Mouse (Mus musculus) ovary, postnatal 36 days (tissue): ENCODE measurements around the gene Gzmn.
A peak's percentile ranks its signal among the peaks of the same experiment; 100 is the strongest.
"Not testable (repeated sequence)": the region's sequence is repeated elsewhere in the genome, so short reads cannot be mapped to it uniquely, and the experiment has no call there.

Source experiments
- DNase-seq: peaks from one replicate; pipeline ENCODE4 v3.0.0; 2022; ENCODE audit warnings: low spot score, mixed read lengths

Gzmn gene

GRCm38 (mm10) chr14:56174499-56174898 lies at the start of gene Gzmn:
Gene Gzmn, minus strand, starts transcription at chr14:56174599.
- DNase-seq, result no peak

GRCm38 (mm10) chr14:56211317-56211716 lies 36.9 kb upstream of the Gzmn start, which contains the start of gene Gzmf:
Gene Gzmf, minus strand, starts transcription at chr14:56211417.
- DNase-seq, result no peak

DNA sequence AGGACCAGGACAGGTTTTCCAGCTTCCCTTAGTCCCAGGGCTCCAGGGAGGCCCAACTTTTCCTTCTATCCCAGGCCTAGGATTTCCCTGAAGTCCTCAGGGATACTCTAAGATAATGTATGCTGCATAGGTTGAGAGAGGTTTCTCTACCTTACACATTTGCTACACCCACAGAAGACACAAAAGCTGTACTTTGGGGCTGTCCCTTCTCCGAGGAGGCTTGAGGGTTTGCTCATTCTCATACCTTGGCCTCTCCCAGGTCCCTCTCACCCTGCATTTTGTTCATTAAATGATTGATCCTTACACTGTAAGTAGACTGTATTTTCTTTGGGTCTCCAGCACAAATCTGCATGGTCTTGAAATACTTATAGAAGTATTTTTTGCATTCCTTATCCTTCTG lies 31.2 kb upstream of the Gzmn start:
- no peak for DNase-seq

DNA sequence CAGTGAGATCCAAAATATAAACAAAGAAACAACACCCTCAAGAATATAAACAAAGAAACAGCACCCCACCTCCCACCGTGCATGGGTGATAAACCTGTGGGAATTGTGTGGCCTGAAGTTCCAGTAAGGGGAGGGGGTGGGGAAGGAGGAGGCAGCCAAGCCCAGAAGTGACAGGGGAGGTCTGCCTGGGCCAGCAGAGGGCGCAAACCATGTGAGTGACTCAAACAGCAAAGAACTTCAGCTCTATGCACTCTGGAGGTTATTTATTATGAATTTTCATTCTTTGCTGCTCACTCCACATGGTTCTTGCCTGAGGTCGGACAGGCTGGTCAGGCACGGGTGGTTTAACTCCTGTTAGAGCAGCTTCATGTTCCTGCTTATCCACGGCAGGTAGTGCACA lies 30.6 kb upstream of the Gzmn start:
- peak; percentile 28 for DNase-seq

GRCm38 (mm10) chr14:56203975-56204374 lies 29.6 kb upstream of the Gzmn start:
- DNase-seq, result peak; percentile 64

GRCm38 (mm10) chr14:56186946-56187345 lies 12.5 kb upstream of the Gzmn start:
- DNase-seq, result no peak

GRCm38 (mm10) chr14:56186521-56186920 lies 12.1 kb upstream of the Gzmn start:
- no peak for DNase-seq

DNA sequence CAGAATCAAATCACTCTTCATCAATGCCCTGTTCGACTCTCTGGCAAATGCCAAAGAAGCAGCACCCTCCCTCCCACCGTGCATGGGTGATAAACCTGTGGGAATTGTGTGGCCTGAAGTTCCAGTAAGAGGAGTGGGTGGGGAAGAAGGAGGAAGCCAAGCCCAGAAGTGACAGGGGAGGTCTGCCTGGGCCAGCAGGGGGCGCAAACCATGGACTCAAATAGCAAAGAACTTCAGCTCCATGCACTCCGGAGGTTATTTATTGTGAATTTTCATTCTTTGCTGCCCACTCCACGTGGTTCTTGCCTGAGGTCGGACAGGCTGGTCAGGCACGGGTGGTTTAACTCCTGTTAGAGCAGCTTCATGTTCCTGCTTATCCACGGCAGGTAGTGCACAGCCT lies 3.3 kb upstream of the Gzmn start:
- DNase-seq, result peak; percentile 34

- DNase-seq, result no peak
Observed at GRCm38 (mm10) chr14:56173396-56173795, 1.0 kb downstream of the Gzmn start.

GRCm38 (mm10) chr14:56172744-56173143 lies 1.7 kb downstream of the Gzmn start:
- no peak for DNase-seq

- DNase-seq, result no peak
Observed at GRCm38 (mm10) chr14:56168009-56168408, 6.4 kb downstream of the Gzmn start.

DNA sequence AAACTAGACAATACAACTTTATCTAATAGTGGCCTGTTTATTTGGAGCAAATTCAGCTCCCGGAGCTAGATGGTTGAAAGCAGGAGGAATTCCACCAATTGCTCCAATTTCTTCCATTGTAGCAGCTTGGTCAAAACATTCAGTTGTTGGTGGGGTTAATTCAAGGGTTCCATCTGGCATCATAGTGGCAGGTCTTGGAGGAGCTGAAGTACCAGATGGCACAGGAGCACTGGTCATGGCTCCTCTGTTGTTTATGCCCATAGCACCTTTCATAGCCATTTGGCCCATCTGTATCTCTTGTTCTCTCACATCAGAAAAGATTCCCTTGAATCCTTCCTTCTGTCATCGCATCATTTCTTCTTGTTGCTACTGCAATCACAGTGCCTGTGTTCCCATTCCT lies 12.3 kb downstream of the Gzmn start:
- DNase-seq, result no peak

DNA sequence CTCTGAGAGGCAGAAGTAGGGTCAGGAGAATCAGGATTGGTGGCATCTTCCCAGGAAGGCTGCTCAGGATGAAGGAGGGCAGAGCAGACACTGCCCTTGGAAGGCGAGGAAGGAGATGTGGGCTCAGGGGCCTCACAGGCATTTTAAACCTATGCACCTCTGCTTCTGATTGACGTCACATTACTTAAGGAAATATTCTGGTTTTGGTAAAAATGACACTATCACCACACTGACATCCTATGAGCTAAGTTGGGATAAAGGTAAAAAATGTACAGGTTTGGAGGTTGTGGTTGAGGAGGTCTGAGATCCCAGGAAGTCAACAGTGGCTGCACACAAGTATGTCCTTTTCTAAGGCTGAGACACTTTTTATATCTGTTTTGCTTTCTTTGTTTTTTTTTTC lies 14.9 kb downstream of the Gzmn start, which contains the start of gene Gzmg:
TSS of gene Gzmg (minus strand) at position 101 of the 400 bp plus-strand sequence.
- not testable (repeated sequence) for DNase-seq

DNA sequence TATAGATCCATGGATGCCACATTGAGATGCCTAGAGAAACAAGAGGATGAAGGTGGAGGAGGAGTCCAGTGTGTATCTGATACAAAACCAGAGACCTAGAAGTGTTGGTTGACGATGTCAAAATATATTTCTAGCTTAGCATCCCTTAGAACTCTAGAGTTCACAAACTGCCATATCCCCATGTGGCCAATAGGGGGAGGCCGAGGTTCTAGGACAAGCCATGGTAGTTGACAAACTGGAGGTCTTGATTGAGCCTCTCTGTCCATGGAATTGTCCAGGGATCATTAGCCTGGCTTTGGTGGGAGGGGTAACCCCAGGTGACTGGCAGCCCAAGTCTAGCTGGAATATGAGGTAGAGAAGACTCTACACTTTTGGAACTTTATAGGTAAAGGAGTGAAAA lies 19.1 kb downstream of the Gzmn start:
- DNase-seq, result no peak

DNA sequence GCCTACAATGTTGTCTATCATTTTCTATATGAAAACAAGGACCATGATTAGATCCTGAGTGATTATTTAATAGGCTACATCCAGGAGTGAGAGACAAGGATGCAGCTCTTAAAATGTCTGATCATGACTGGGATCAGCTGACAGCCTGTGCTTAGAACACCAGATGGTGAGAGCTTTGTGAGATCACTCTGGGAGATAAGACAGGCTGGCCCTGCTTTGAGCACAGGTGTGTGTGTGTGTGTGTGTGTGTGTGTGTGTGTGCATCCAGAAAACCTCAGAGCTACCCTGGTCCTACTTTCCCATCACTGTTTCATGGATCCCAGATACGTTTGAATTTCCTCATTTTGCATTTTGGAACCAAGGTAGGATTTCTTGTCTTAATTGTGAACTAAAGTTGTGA lies 40.7 kb downstream of the Gzmn start:
- DNase-seq, result not testable (repeated sequence)

- DNase-seq, result not testable (repeated sequence)
Observed at GRCm38 (mm10) chr14:56132508-56132907, 41.9 kb downstream of the Gzmn start, which contains the start of gene Gzmd. Gene Gzmd, minus strand, starts transcription at chr14:56132608.

GRCm38 (mm10) chr14:56128341-56128740 lies 46.1 kb downstream of the Gzmn start:
- DNase-seq, result no peak

- DNase-seq, result no peak
Observed at GRCm38 (mm10) chr14:56123516-56123915, 50.9 kb downstream of the Gzmn start.

DNA sequence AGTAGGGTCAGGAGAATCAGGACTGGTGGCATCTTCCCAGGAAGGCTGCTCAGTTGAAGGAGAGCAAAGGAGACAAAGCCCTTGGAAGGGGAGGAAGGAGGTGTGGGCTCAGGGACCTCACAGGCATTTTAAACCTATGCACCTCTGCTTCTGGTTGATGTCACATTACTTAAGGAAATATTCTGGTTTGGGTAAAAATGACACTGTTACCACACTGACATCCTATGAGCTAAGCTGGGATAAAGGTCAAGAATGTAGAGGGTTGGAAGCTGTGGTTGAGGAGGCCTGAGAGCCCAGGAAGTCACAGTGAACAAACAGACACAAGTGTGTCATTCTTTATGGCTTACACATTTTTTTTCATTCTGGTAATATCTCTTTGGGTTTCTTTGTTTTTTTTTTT lies 53.9 kb downstream of the Gzmn start, which contains the start of gene Gzme:
TSS of gene Gzme (minus strand) at position 101 of the 400 bp plus-strand sequence.
- no peak for DNase-seq
